Mouse (Mus musculus): ENCODE measurements around the gene March1. TPM values are rescaled to one million over a fixed set of nuclear protein-coding genes. Genes with fewer than 3 reads are reported as not detected.
"Not testable (repeated sequence)": the region's sequence is repeated elsewhere in the genome, so short reads cannot be mapped to it uniquely, and the experiment has no call there.

The March1 gene
- polyA plus RNA-seq, 1 experiment from 2014 or later = 0.97 TPM

DNA sequence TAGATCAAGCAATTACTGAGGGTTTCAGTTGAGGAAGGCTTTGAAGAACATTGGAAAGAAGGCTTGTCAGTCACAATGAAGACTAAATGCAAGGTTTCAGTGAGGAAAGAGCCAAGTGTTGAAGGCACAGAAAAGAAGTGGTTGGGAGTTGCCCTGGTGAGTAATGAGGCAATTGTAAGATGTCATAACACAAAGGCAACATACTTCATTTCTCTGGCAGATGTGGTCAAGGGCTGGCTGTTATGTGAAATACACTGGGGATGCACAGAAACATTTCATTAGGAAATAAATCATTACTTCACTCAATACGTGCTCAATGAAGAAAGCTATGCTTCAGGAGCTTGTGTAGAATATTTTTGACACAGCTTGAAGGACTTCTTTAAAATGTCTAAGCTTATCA, 725.2 kb downstream of the March1 start:
- H3K9me3 ChIP-seq = no peaks in the 10 kb centered on the region
- DNase-seq (ENCODE audit: extremely low spot score, low spot score) = no peak
- no peak overlapping the region for H3K27ac ChIP-seq
- no peaks in the 10 kb centered on the region for H3K4me1 ChIP-seq
- no peak overlapping the region for H3K4me3 ChIP-seq
- WGBS = 89% methylated on average over 1 of the region's 1 CpGs
- H3K36me3 ChIP-seq (replicated peaks) = no peaks in the 10 kb centered on the region
- no peaks in the 10 kb centered on the region for H3K27me3 ChIP-seq (ENCODE audit: poor library complexity, severe bottlenecking)

DNA sequence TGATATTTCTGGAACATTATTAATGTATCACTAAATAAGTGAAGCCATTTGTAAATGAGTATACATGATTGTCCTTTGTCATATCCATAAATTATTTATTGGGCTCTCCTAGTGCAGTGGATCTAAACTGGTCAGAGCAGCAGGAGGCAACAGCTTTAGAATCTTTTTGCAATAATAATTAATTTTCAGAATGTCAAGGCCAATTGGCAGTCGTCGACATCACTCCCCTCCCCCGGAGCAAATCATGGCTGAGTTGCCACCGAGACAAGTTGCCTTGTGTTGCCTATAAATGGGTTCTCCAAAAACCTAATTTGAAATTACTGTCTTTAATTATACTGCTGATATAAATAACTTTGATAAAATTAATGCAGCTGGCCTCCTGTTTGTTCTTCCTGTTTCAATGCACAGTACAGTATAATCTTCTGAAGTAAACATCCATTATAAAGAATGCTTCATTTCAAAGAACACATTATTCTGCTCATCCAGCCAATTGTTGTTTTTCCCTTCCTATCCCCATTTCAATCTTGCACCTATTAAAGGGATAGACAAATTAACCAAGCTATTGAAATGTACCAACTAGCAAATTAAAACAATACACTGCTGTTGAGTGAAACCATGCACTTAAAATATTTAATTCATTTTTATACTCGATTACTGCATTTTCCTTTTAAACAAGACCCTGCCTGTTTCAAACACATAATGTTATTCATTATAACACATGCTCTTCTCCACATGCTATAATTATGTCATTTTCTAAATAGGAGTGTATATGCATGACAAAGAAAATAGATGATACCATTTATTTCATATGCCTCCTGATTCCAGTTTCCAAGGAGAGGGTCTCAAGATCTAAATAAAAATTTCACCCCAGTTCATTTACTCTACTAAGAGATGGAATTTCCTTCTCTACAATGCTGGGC, 745.4 kb downstream of the March1 start:
- Histone ChIP-seq H3K36me3 (replicated peaks) (no peaks in the 10 kb centered on the region), H3K9me3 (no peaks in the 10 kb centered on the region), H3K4me1 (no peaks in the 10 kb centered on the region), H3K27me3 (ENCODE audit: poor library complexity, severe bottlenecking) (no peaks in the 10 kb centered on the region), H3K27ac (no peak overlapping the region), H3K4me3 (no peak overlapping the region)
- DNase-seq (ENCODE audit: extremely low spot score, low spot score) = no peak
- WGBS = 90% methylated on average over 5 of the region's 5 CpGs

DNA sequence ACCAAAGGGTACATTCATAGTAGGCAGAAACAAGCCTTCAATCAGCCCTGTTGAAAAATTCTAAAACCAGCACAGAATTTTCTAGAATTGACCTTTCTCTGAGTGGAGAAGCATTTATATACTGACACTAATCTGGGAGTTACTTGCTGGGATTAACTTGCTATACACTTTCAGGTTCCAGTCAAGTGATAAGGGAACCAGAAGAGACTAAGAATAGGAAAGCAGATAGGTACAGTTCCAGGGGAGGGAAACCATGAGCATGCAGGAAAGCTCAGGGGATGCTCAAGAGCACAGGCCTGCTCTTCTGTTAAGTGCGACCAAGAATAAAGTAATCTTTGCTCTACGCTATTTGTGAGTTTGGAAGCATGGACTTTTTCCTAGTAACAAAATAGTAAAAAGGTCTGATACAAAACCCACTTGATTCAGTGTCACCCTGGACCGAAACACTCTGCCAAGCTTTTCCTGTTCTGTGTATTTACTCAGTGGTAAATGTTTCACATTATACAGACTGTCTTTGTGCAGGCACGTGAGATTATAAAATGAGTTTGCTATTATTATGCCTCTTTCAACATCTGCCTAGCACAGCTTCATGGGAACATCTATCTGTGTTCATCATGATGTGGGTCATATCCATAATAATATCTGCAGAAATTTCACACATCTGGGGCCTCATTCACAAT, 766.1 kb downstream of the March1 start:
- 90% methylated on average over 4 of the region's 4 CpGs for WGBS
- Histone ChIP-seq H3K36me3 (replicated peaks) (no peaks in the 10 kb centered on the region), H3K4me1 (no peaks in the 10 kb centered on the region), H3K27me3 (ENCODE audit: poor library complexity, severe bottlenecking) (no peaks in the 10 kb centered on the region), H3K9me3 (no peaks in the 10 kb centered on the region), H3K27ac (no peak overlapping the region), H3K4me3 (no peak overlapping the region)
- no peak for DNase-seq (ENCODE audit: extremely low spot score, low spot score)

DNA sequence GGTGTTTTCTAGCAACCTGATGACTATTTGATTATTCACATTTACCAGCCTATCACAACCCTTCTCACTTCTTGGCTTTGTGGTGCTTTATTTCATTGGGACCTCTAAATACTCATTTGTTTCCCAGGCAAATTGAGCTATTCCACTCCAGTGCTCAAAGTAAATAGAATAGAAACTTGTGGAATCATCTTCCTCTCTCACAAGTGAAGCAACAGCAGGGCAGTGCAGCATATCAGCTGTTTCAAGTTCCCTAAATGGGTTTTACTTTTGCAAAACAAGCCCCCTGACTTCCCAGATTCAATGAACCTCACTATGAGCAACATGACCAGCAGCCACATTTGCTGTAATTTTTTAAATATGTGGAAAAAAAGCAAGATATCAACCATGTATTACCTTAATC, 768.3 kb downstream of the March1 start:
- Histone ChIP-seq H3K27me3 (ENCODE audit: poor library complexity, severe bottlenecking) (no peaks in the 10 kb centered on the region), H3K27ac (no peak overlapping the region), H3K4me1 (no peaks in the 10 kb centered on the region), H3K9me3 (no peaks in the 10 kb centered on the region), H3K4me3 (no peak overlapping the region), H3K36me3 (replicated peaks) (no peaks in the 10 kb centered on the region)
- no peak for DNase-seq (ENCODE audit: extremely low spot score, low spot score)

DNA sequence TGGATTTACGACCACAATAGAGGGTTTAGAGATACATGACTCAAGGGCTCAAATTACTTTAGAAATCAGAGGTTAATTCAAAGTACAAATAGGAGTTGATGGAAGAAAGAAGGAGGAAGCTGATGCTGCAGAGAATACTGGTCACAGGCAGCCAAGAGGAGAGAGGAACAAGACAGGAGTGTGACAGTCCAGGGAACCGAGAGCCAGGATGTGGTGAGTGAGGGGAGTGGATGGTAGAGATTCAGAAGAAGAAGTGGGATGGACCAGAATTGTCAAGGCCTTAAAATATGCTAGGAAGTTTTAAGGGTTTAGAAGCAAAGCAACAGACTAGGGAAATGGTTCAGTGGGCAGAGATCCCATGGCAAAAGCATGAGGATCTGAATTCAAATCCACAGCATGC, 771.0 kb downstream of the March1 start:
- no peaks in the 10 kb centered on the region for H3K4me1 ChIP-seq
- H3K27me3 ChIP-seq (ENCODE audit: poor library complexity, severe bottlenecking) = no peaks in the 10 kb centered on the region
- DNase-seq (ENCODE audit: extremely low spot score, low spot score) = no peak
- H3K4me3 ChIP-seq = no peak overlapping the region
- no peak overlapping the region for H3K27ac ChIP-seq
- 82% methylated on average over 2 of the region's 2 CpGs for WGBS
- H3K36me3 ChIP-seq (replicated peaks) = no peaks in the 10 kb centered on the region
- no peaks in the 10 kb centered on the region for H3K9me3 ChIP-seq

DNA sequence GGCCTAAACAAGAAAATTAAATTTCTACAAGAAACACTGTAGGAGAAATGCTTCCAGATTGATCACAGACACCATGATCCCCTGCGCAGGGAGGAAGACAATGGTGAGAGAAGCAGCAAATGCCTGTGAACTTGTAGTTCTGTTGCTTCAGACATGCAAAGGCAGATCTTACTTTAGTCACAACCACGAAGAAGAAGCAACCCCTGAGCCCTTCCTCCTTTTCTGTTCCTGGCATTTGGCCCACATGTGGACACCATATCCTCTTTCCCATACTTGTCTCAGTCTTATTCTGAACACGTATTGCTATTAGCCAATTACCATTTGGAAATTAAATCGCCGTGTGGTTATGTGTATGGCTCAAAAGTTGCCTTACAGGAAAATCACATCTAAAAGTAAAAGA, 773.9 kb downstream of the March1 start:
- Histone ChIP-seq H3K9me3 (no peaks in the 10 kb centered on the region), H3K36me3 (replicated peaks) (no peaks in the 10 kb centered on the region), H3K27ac (no peak overlapping the region), H3K27me3 (ENCODE audit: poor library complexity, severe bottlenecking) (no peaks in the 10 kb centered on the region), H3K4me3 (no peak overlapping the region), H3K4me1 (no peaks in the 10 kb centered on the region)
- no peak for DNase-seq (ENCODE audit: extremely low spot score, low spot score)
- WGBS = 90% methylated on average over 5 of the region's 5 CpGs

DNA sequence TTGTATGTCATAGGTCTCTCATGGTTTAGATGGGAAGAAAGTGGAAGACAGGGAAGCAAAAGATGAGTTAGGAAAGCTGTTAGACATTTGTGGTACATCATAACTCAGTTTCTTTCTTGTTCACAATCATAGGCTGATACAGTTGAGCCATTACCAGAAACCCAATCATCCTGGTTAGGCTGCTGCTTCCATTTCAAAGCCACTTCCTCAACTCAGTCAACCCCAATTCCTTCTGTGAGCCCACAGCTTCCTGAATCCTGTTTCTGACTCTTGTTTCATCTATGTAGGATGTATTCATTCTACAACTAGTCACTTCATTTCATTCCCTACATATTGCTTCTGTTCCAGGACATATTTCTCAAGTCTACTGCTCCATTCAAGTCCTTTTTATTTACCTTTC, 775.2 kb downstream of the March1 start:
- H3K4me3 ChIP-seq = no peak overlapping the region
- no peaks in the 10 kb centered on the region for H3K4me1 ChIP-seq
- H3K36me3 ChIP-seq (replicated peaks) = no peaks in the 10 kb centered on the region
- no peaks in the 10 kb centered on the region for H3K27me3 ChIP-seq (ENCODE audit: poor library complexity, severe bottlenecking)
- DNase-seq (ENCODE audit: extremely low spot score, low spot score) = no peak
- no peaks in the 10 kb centered on the region for H3K9me3 ChIP-seq
- no peak overlapping the region for H3K27ac ChIP-seq

DNA sequence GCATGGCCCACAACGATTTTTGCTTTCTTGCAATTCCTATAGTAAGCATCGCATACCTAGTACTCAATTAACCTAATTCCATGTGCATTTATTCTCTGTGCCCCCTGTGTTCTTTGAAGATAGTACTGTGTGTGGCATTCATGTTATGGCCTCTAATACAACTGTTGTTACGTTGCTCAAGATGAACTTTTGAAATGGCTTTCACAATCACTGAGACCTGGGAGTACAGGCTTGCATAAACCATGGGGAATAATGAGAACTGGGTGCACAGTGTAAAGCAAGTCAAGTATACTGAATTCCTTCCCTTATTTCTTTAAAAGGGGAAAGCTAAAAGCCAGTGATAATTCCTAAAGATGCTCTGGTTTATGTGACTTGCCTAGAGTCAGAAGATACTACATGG, 776.4 kb downstream of the March1 start:
- Histone ChIP-seq H3K9me3 (no peaks in the 10 kb centered on the region), H3K27me3 (ENCODE audit: poor library complexity, severe bottlenecking) (no peaks in the 10 kb centered on the region), H3K4me3 (no peak overlapping the region), H3K36me3 (replicated peaks) (no peaks in the 10 kb centered on the region), H3K4me1 (no peaks in the 10 kb centered on the region), H3K27ac (no peak overlapping the region)
- WGBS = 83% methylated on average over 3 of the region's 3 CpGs
- DNase-seq (ENCODE audit: extremely low spot score, low spot score) = no peak

DNA sequence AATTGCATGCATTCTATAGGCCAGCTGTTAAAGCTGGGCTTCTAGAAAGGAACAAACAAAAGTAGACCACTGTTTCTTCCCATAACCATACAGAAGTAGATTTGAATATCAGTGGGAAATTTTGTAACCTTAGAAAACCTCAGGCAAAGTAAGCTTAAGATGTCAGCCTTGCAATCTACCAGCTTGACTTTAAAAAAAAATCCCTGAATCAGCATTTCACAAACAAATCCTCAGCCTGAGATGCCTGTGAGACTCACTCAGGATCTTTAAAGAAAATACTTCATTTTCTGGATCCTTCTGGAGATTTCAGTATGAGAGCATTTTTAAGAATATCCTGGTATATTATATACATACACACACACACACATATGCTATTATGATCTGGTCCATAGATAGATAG, 780.1 kb downstream of the March1 start:
- Histone ChIP-seq H3K9me3 (no peaks in the 10 kb centered on the region), H3K27me3 (ENCODE audit: poor library complexity, severe bottlenecking) (no peaks in the 10 kb centered on the region), H3K4me1 (no peaks in the 10 kb centered on the region), H3K36me3 (replicated peaks) (no peaks in the 10 kb centered on the region), H3K4me3 (no peak overlapping the region), H3K27ac (no peak overlapping the region)
- no peak for DNase-seq (ENCODE audit: extremely low spot score, low spot score)

DNA sequence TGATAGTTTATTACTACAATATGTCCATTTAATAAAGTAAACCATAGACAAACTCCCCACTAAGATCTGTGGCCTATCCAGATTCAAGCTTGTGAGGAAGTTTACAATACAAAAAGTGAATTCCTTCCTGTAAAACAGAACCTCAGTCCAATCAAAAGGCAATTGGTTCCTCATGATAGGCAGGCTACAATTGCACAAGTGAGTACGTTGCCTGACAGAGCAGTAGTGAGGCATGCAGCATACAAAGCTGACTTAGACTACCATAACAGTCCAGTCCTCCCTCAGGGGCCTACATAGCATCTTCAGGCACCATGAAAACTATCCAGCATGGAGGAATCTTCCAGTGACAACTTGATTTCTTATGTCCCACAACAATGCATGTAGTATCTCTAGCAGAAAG, 782.4 kb downstream of the March1 start:
- Histone ChIP-seq H3K9me3 (no peaks in the 10 kb centered on the region), H3K4me3 (no peak overlapping the region), H3K27ac (no peak overlapping the region), H3K36me3 (replicated peaks) (no peaks in the 10 kb centered on the region), H3K27me3 (ENCODE audit: poor library complexity, severe bottlenecking) (no peaks in the 10 kb centered on the region), H3K4me1 (no peaks in the 10 kb centered on the region)
- no peak for DNase-seq (ENCODE audit: extremely low spot score, low spot score)
- WGBS = 85% methylated on average over 1 of the region's 1 CpGs

DNA sequence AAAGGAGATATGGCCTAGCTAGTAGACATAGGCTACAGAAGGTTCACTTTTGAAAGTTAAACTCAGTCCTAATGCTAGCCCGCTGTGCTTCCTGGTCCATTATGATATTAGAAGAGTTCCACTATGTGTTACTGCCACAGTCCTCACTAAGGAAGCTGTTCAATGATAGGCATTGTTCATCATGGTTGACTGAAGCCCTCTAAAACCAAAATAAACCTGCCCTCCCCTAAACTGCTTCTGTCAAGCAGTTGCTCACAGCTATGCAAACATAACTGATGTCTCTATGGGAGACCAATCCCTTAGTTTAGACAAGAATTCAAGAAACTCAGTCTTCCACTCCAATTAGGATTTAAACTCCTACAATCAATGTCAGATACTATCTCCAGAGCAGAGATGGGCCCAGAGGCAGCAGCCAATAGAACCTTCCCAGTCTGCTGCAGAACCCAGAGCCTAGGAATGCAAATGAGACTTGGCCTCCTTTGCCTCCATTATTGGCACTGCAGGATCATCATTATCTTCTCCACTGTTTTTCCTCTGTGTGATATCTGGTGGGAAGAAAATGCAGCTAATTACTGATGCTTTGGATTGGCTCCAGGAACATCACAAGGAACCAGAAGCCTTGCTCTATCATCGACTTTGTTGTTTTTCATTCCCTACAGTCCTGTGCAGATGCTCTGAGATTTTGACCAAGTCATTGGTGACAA, 787.2 kb downstream of the March1 start:
- Histone ChIP-seq H3K4me1 (no peaks in the 10 kb centered on the region), H3K4me3 (no peak overlapping the region)
- WGBS = 92% methylated on average over 2 of the region's 2 CpGs

DNA sequence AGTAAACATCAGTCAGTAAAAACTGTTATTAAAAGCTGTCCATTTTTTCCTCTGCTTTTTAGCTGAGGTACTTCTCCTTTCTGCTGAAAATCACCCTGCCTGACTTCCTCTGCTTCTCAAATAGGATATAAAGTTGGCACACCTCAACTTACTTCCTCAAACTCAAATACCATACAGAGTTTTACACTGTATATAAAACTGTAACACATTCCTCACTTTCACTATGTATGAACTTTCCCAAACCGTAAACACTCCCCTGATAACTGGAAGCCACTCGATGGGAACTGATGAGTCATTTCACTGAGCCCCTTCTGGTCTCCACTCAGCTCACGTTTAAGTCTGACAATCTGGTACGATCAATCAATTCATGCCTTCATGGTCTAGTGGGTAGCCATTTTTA, 788.1 kb downstream of the March1 start:
- H3K4me1 ChIP-seq; H3K4me3 ChIP-seq; H3K9me3 ChIP-seq; H3K27ac ChIP-seq; DNase-seq (ENCODE audit: extremely low spot score, low spot score); H3K27me3 ChIP-seq (ENCODE audit: poor library complexity, severe bottlenecking); H3K36me3 ChIP-seq (replicated peaks): not testable (repeated sequence)
- 83% methylated on average over 4 of the region's 4 CpGs for WGBS

More for the DNA sequence above, 787.2 kb downstream of the March1 start:
- DNase-seq (ENCODE audit: extremely low spot score, low spot score) = no peak
- Histone ChIP-seq H3K27me3 (ENCODE audit: poor library complexity, severe bottlenecking) (no peaks in the 10 kb centered on the region), H3K36me3 (replicated peaks) (no peaks in the 10 kb centered on the region), H3K27ac (no peak overlapping the region), H3K9me3 (no peaks in the 10 kb centered on the region)

Measured in forebrain, embryonic 10.5 days (tissue).